ENCODE assay signal across 1 mouse cellular context in genomic region chr1:156002366-156002765, GRCm38 (mm10).
A peak's percentile ranks its signal among the peaks of the same experiment; 100 is the strongest.
TF ChIP-seq lines count a peak whose summit lies in the region.

No protein-coding gene starts in this region.

TF ChIP-seq in CH12.LX, 34 proteins besides CTCF, POLR2A, EP300 and RAD21:
- no peak for TF ChIP-seq SMC3 (IDR thresholded peaks at IDR 0.05; ENCODE audit: low read depth, low read length)
- no peak for TF ChIP-seq MAZ (IDR thresholded peaks at IDR 0.05; ENCODE audit: low read depth, low read length)
- TF ChIP-seq KAT2A (IDR thresholded peaks at IDR 0.05; ENCODE audit: insufficient replicate concordance, low read length): no peak
- TF ChIP-seq PAX5 (IDR thresholded peaks at IDR 0.05; ENCODE audit: low read length): no peak
- TF ChIP-seq ZMIZ1 (IDR thresholded peaks at IDR 0.05; ENCODE audit: low read depth, low read length): no peak
- TF ChIP-seq MYC (IDR thresholded peaks at IDR 0.05; ENCODE audit: low read depth, low read length): no peak
- TF ChIP-seq JUN (IDR thresholded peaks at IDR 0.05; ENCODE audit: insufficient read depth, low read depth, low read length): 0 out of 2 replicates have a peak, but pooled peaks have one; percentile 5
- no peak for TF ChIP-seq ZC3H11A (IDR thresholded peaks at IDR 0.05; ENCODE audit: low read depth, low read length)
- no peak for TF ChIP-seq NELFE (IDR thresholded peaks at IDR 0.05; ENCODE audit: low read depth, low read length)
- TF ChIP-seq SIN3A (IDR thresholded peaks at IDR 0.05; ENCODE audit: low read length): no peak
- no peak for TF ChIP-seq GABPA (IDR thresholded peaks at IDR 0.05; ENCODE audit: insufficient replicate concordance, low read depth, low read length)
- peak; percentile 20; the same call in 1 of the 2 replicates for TF ChIP-seq ZNF384 (IDR thresholded peaks at IDR 0.05; ENCODE audit: low read depth, low read length)
- TF ChIP-seq TBP (conservative IDR thresholded peaks at IDR 0.05; ENCODE audit: low read depth, low read length): no peak
- peak; percentile 54 for TF ChIP-seq USF2 (conservative IDR thresholded peaks at IDR 0.05; ENCODE audit: low read depth, low read length)
- 0 out of 2 replicates have a peak, but pooled peaks have one; percentile 16 for TF ChIP-seq MAFK (IDR thresholded peaks at IDR 0.05; ENCODE audit: insufficient replicate concordance, low read length)
- no peak for TF ChIP-seq ETS1 (conservative IDR thresholded peaks at IDR 0.05; ENCODE audit: low read depth, low read length)
- TF ChIP-seq NRF1 (IDR thresholded peaks at IDR 0.05; ENCODE audit: low read depth, low read length): no peak
- TF ChIP-seq MXI1 (IDR thresholded peaks at IDR 0.05; ENCODE audit: low read depth, low read length): no peak
- 0 out of 2 replicates have a peak, but pooled peaks have one; percentile 13 for TF ChIP-seq HCFC1 (IDR thresholded peaks at IDR 0.05; ENCODE audit: low read depth, low read length)
- TF ChIP-seq IRF4 (IDR thresholded peaks at IDR 0.05; ENCODE audit: low read depth, low read length): no peak
- no peak for TF ChIP-seq UBTF (IDR thresholded peaks at IDR 0.05; ENCODE audit: low read depth, low read length)
- TF ChIP-seq MAX (IDR thresholded peaks at IDR 0.05; ENCODE audit: low read length): peak; percentile 51; the same call in 1 of the 2 replicates
- TF ChIP-seq USF1 (IDR thresholded peaks at IDR 0.05; ENCODE audit: low read depth, low read length): peak; percentile 49
- peak; percentile 75 for TF ChIP-seq BHLHE40 (IDR thresholded peaks at IDR 0.05; ENCODE audit: low read depth, low read length)
- no peak for TF ChIP-seq CHD1 (IDR thresholded peaks at IDR 0.05; ENCODE audit: low read depth, low read length)
- no peak for TF ChIP-seq CHD2 (IDR thresholded peaks at IDR 0.05; ENCODE audit: low read length)
- no peak for TF ChIP-seq POLR2AphosphoS2 (IDR thresholded peaks at IDR 0.05; ENCODE audit: low read depth, low read length)
- TF ChIP-seq ZKSCAN1 (IDR thresholded peaks at IDR 0.05; ENCODE audit: borderline replicate concordance, low read depth, low read length): no peak
- no peak for TF ChIP-seq JUND (conservative IDR thresholded peaks at IDR 0.05; ENCODE audit: low read depth, low read length)
- no peak for TF ChIP-seq ELF1 (IDR thresholded peaks at IDR 0.05; ENCODE audit: low read depth, low read length)
- TF ChIP-seq MEF2A (IDR thresholded peaks at IDR 0.05; ENCODE audit: borderline replicate concordance, low read depth, low read length): no peak
- no peak for TF ChIP-seq TCF12 (IDR thresholded peaks at IDR 0.05; ENCODE audit: low read depth, low read length)
- no peak for TF ChIP-seq E2F4 (IDR thresholded peaks at IDR 0.05; ENCODE audit: insufficient replicate concordance, low read depth, low read length)
- no peak for TF ChIP-seq RCOR1 (conservative IDR thresholded peaks at IDR 0.05; ENCODE audit: low read depth, low read length)
